Mouse (Mus musculus): ENCODE measurements around the gene Tnrc6b. TPM values are rescaled to one million over a fixed set of nuclear protein-coding genes. Genes with fewer than 3 reads are reported as not detected.
A peak's percentile ranks its signal among the peaks of the same experiment; 100 is the strongest.

Tnrc6b gene
- total RNA-seq, 2 experiments from 2014 or later, result 55.4 to 56.4 TPM

GRCm38 (mm10) chr15:80938615-80939014 lies 227.5 kb downstream of the Tnrc6b start:
- DNase-seq, result no peak
- intact Hi-C loops (cut with DNase I), result no loop called here

GRCm38 (mm10) chr15:80939401-80939800 lies 228.3 kb downstream of the Tnrc6b start:
- intact Hi-C loops (cut with DNase I), result no loop called here

GRCm38 (mm10) chr15:80941468-80942040 lies 230.4 kb downstream of the Tnrc6b start:
- DNase-seq, result no peak
- intact Hi-C loops (cut with DNase I), result no loop called here

More at GRCm38 (mm10) chr15:80939401-80939800, 228.3 kb downstream of the Tnrc6b start:
- no peak for DNase-seq

GRCm38 (mm10) chr15:80945851-80946250 lies 234.7 kb downstream of the Tnrc6b start:
- peak in 1 of 2 experiments; percentile 42 for DNase-seq
- intact Hi-C loops (cut with DNase I), result no loop called here

- DNase-seq, result peak; percentile 90 to 91
- intact Hi-C loops (cut with DNase I), result loop anchor here (2.0 kb wide), 1 partner anchor 242 kb away; no protein-coding TSS in a partner anchor
These were observed 237.3 kb downstream of the Tnrc6b start, which contains the start of gene Adsl for GRCm38 (mm10) chr15:80948145-80949135. Gene Adsl (plus strand): TSS chr15:80948490.

- DNase-seq, result no peak
- intact Hi-C loops (cut with DNase I), result loop anchor here (2.0 kb wide), 1 partner anchor 243 kb away; no protein-coding TSS in a partner anchor
These were observed 238.3 kb downstream of the Tnrc6b start for GRCm38 (mm10) chr15:80949431-80949830.

GRCm38 (mm10) chr15:80950055-80950454 lies 238.9 kb downstream of the Tnrc6b start:
- no peak for DNase-seq
- intact Hi-C loops (cut with DNase I), result no loop called here

- intact Hi-C loops (cut with DNase I), result no loop called here
- DNase-seq, result no peak
These were observed 242.9 kb downstream of the Tnrc6b start for GRCm38 (mm10) chr15:80953971-80954370.

GRCm38 (mm10) chr15:80954861-80955260 lies 243.7 kb downstream of the Tnrc6b start:
- no peak for DNase-seq
- intact Hi-C loops (cut with DNase I), result no loop called here

GRCm38 (mm10) chr15:80955836-80956438 lies 244.8 kb downstream of the Tnrc6b start:
- intact Hi-C loops (cut with DNase I), result no loop called here

GRCm38 (mm10) chr15:80969371-80969770 lies 258.3 kb downstream of the Tnrc6b start:
- intact Hi-C loops (cut with DNase I), result no loop called here
- no peak for DNase-seq

More at GRCm38 (mm10) chr15:80955836-80956438, 244.8 kb downstream of the Tnrc6b start:
- no peak for DNase-seq

- DNase-seq, result no peak
- intact Hi-C loops (cut with DNase I), result no loop called here
These were observed 263.2 kb downstream of the Tnrc6b start for GRCm38 (mm10) chr15:80974311-80974710.

- DNase-seq, result no peak
- intact Hi-C loops (cut with DNase I), result no loop called here
These were observed 264.6 kb downstream of the Tnrc6b start for GRCm38 (mm10) chr15:80975666-80976065.

GRCm38 (mm10) chr15:80977620-80978334 lies 266.7 kb downstream of the Tnrc6b start, which contains the start of gene Sgsm3:
Gene Sgsm3 (plus strand): TSS chr15:80977765.
- intact Hi-C loops (cut with DNase I), result no loop called here
- peak; percentile 90 for DNase-seq

GRCm38 (mm10) chr15:80979611-80980010 lies 268.5 kb downstream of the Tnrc6b start:
- no peak for DNase-seq
- intact Hi-C loops (cut with DNase I), result no loop called here

GRCm38 (mm10) chr15:80981176-80981575 lies 270.1 kb downstream of the Tnrc6b start:
- DNase-seq, result no peak
- intact Hi-C loops (cut with DNase I), result no loop called here

GRCm38 (mm10) chr15:80983264-80983663 lies 272.2 kb downstream of the Tnrc6b start:
- intact Hi-C loops (cut with DNase I), result no loop called here
- no peak for DNase-seq

GRCm38 (mm10) chr15:80988331-80988730 lies 277.2 kb downstream of the Tnrc6b start:
- DNase-seq, result no peak
- intact Hi-C loops (cut with DNase I), result no loop called here

- no peak for DNase-seq
- intact Hi-C loops (cut with DNase I), result no loop called here
These were observed 278.6 kb downstream of the Tnrc6b start for GRCm38 (mm10) chr15:80989712-80990111.

Data from heart, postnatal 14 days (tissue).